Mouse (Mus musculus) hematopoietic multipotent progenitor cell, adult 10-12 weeks (in vitro differentiated cells): Measurements from ENCODE around the gene Larp4b. TPM values are rescaled to one million over a fixed set of nuclear protein-coding genes. Genes with fewer than 3 reads are reported as not detected.

ENCODE experiments used
- polyA plus RNA-seq: library from polyadenylated mRNA; stranded (reverse); fragments of >175 nt; gene quantifications from 2 replicates; pipeline ENCODE4 v1.2.3, GENCODE M21; 2012; ENCODE audit warnings: low replicate concordance

Gene Larp4b
- 23.1 and 24.3 TPM in 2 replicates for polyA plus RNA-seq

DNA sequence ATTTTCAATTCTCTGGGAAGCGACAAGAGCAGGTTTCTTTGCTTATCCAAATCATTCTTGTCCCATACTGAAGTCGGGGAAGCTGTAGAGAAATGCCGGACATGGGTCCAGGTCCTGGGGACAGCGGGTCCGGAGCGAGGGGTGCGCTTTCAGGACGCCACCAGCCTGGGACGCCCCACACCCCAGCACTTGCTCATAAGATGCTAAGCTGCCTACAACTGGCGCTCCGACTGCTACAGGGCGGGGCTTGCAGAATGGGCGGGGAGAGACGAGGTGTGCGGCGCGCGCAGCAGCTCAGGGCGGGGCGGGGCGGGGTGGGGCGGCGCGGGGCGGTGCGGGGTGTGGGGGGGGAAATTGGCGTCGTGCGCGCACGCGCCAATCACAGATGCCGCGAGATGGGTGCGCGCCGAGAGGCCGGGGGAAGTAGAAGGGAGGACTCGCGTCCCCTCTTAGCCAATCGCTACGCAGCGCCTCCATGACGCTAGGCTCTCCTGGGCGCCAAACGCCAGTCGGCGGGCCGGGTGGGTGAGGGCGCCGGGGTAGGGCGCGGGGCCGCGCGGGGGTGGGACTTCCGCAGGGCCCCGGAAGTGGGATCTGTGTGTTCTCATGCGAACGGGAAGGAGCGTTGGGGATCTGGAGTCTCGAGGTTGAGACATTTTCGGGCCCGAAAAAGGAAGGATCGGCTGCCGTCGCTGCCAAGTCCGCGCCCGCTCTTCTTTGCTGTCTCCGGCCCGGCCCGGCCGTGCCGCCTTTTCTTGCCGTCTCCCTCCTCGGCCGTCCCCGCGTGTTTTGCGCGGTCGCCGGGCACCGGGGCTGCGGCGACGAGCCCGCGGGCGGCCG is at the start of gene Larp4b:
Gene Larp4b (plus strand): TSS at position 566 of the 840 bp plus-strand sequence.

Other genes with a start within 250 kb of the Larp4b start
- 3.4 and 17.0 TPM in 2 replicates for gene Wdr37, start 222.0 kb upstream of the Larp4b start, polyA plus RNA-seq
- 0.89 and 2.7 TPM in 2 replicates for gene Idi1, start 208.4 kb upstream of the Larp4b start, polyA plus RNA-seq
- gene Gm9745, start 145.7 kb upstream of the Larp4b start, polyA plus RNA-seq, result not detected in 2 replicates
- gene Idi2, start 141.0 kb upstream of the Larp4b start, polyA plus RNA-seq, result not detected in 2 replicates
- 0.99 and 3.5 TPM in 2 replicates for gene Gtpbp4, start 97.8 kb upstream of the Larp4b start, polyA plus RNA-seq
- gene Dip2c, start 182.6 kb downstream of the Larp4b start, polyA plus RNA-seq, result 1.5 and 2.0 TPM in 2 replicates